Mouse (Mus musculus) liver, postnatal 0 days (tissue): ENCODE measurements around the gene Rcan1.

Experiments used
- CTCF ChIP-seq: sonication (generic); IDR thresholded peaks from 2 replicates; pipeline ENCODE4 v1.5.1; 2016; ENCODE audit warnings: antibody characterized with exemption, low read depth
- EP300 ChIP-seq: IDR thresholded peaks from 2 replicates; pipeline ENCODE4 v1.6.1; 2016; ENCODE audit warnings: antibody characterized with exemption, low read depth, mild to moderate bottlenecking

DNA sequence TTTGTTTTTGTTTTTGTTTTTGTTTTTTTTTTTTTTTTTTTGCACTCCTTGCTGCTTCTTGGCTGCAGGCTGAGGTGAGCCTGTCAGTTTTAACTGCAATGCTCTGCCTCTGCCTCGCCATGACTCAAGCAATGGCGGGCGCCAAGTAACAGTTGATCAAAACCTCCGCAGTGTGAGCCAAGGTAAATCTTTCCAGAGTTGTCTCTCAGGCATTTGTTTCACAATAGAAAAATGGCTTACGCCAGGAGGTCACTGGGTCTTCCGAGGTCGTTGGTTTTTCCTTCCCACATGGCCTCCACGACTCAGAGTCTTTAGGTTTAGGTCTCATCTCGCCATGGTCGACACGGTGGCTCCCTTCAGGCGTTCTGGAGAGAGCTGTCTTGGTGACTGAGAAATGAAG lies 117.4 kb downstream of the Rcan1 start:
- TF ChIP-seq CTCF = no peak
- no peak for TF ChIP-seq EP300
